Mouse (Mus musculus) hindbrain, embryonic 10.5 days (tissue): ENCODE measurements at regions not wholly inside any gene's neighbourhood (a gene's known extent, or its start where the extent isn't known, plus 50 kb on each side); places are given as distances from the start of the nearest gene placed in this dataset.

Experiments
- DNase-seq: peaks from one replicate; pipeline ENCODE4 v3.0.0-alpha.2; 2017; ENCODE audit warnings: low spot score
- H3K27ac ChIP-seq: fragments of 300-500 bp; sonication (generic); 2 replicates; pipeline ENCODE4 v1.5.1; 2016; ENCODE audit warnings: mild to moderate bottlenecking, moderate library complexity
- H3K27me3 ChIP-seq: fragments of 300-500 bp; sonication (generic); 2 replicates; pipeline ENCODE4 v1.6.1; 2016; ENCODE audit warnings: mild to moderate bottlenecking; ENCODE audit not compliant: poor library complexity, insufficient read depth, severe bottlenecking
- H3K36me3 ChIP-seq: fragments of 300-500 bp; sonication (generic); 2 replicates; pipeline ENCODE4 v1.6.1; 2016; ENCODE audit warnings: mild to moderate bottlenecking, moderate library complexity
- H3K4me1 ChIP-seq: fragments of 300-500 bp; sonication (generic); replicated peaks from 2 replicates; pipeline ENCODE4 v1.6.1; 2016; ENCODE audit warnings: mild to moderate bottlenecking
- H3K4me3 ChIP-seq: fragments of 300-500 bp; sonication (generic); 2 replicates; pipeline ENCODE4 v1.5.1; 2016; ENCODE audit warnings: mild to moderate bottlenecking, moderate library complexity
- H3K9me3 ChIP-seq: fragments of 300-500 bp; sonication (generic); 2 replicates; pipeline ENCODE4 v1.6.1; 2016; ENCODE audit warnings: mild to moderate bottlenecking, moderate library complexity
- WGBS: fragments of 180-500 bp; shearing (Covaris S2); methylation state at CpG from one replicate; pipeline ENCODE4 v1.1.7; 2016; 5-methylcytosine and 5-hydroxymethylcytosine counted together

GRCm38 (mm10) chr9:53045788-53046187 is 202.1 kb downstream of the Ddx10 start:
- no peak overlapping the region for H3K4me3 ChIP-seq
- H3K36me3 ChIP-seq: no peaks in the 10 kb centered on the region
- WGBS: 85% methylated on average over 6 of the region's 6 CpGs
- no peak for DNase-seq
- H3K27me3 ChIP-seq: no peaks in the 10 kb centered on the region
- H3K4me1 ChIP-seq: no peaks in the 10 kb centered on the region
- no peak overlapping the region for H3K27ac ChIP-seq
- H3K9me3 ChIP-seq: no peaks in the 10 kb centered on the region

GRCm38 (mm10) chr9:53033797-53034196 is 214.1 kb downstream of the Ddx10 start:
- H3K27ac ChIP-seq: no peak overlapping the region
- 87% methylated on average over 4 of the region's 4 CpGs for WGBS
- H3K4me1 ChIP-seq: no peaks in the 10 kb centered on the region
- H3K27me3 ChIP-seq: no peaks in the 10 kb centered on the region
- no peak for DNase-seq
- no peaks in the 10 kb centered on the region for H3K9me3 ChIP-seq
- no peak overlapping the region for H3K4me3 ChIP-seq
- H3K36me3 ChIP-seq: no peaks in the 10 kb centered on the region

- no peak overlapping the region for H3K4me3 ChIP-seq
- no peak for DNase-seq
- no peaks in the 10 kb centered on the region for H3K4me1 ChIP-seq
- 80% methylated on average over 4 of the region's 4 CpGs for WGBS
- H3K36me3 ChIP-seq: no peaks in the 10 kb centered on the region
- H3K27ac ChIP-seq: no peak overlapping the region
- no peaks in the 10 kb centered on the region for H3K27me3 ChIP-seq
- no peaks in the 10 kb centered on the region for H3K9me3 ChIP-seq
These were observed 225.8 kb downstream of the Ddx10 start for GRCm38 (mm10) chr9:53022096-53022495.

- WGBS: 90% methylated on average over 9 of the region's 9 CpGs
- DNase-seq: no peak
These were observed 237.1 kb downstream of the Ddx10 start for GRCm38 (mm10) chr9:53010741-53011140.

DNA sequence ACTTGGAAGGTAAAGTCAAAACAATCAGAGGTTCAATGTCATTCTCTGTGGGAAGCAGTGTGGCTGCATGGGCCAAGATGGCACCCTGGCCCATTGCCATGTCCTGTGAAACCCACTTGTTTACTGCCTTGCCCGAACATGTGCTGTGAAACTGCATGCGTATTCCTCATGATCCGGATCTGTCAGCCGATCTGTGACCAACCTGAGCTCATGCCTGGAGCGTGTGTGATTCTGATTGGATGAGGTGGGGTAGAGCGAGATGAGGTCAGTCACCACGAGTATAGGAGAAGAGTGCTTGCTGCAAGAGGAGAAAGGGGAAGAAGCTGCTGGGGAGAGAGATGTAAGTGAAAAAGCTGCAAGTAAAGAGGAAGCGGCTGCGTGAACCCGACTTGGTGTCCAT is 240.5 kb downstream of the Ddx10 start:
- H3K36me3 ChIP-seq: no peaks in the 10 kb centered on the region
- no peak for DNase-seq
- whole genome bisulfite sequencing: 93% methylated on average over 10 of the region's 10 CpGs
- H3K4me3 ChIP-seq: no peak overlapping the region
- H3K4me1 ChIP-seq: no peaks in the 10 kb centered on the region
- H3K27ac ChIP-seq: no peak overlapping the region
- H3K27me3 ChIP-seq: no peaks in the 10 kb centered on the region
- H3K9me3 ChIP-seq: peaks cover 10% of the 10 kb centered on the region; the same call in 1 of the 2 replicates

More at GRCm38 (mm10) chr9:53010741-53011140, 237.1 kb downstream of the Ddx10 start:
- no peaks in the 10 kb centered on the region for H3K4me1 ChIP-seq
- peaks cover 10% of the 10 kb centered on the region; the same call in 1 of the 2 replicates for H3K9me3 ChIP-seq
- H3K36me3 ChIP-seq: no peaks in the 10 kb centered on the region
- H3K27me3 ChIP-seq: no peaks in the 10 kb centered on the region
- no peak overlapping the region for H3K27ac ChIP-seq
- no peak overlapping the region for H3K4me3 ChIP-seq

GRCm38 (mm10) chr9:53006085-53006484 is 241.8 kb downstream of the Ddx10 start:
- Histone ChIP-seq H3K36me3 (no peaks in the 10 kb centered on the region), H3K27me3 (no peaks in the 10 kb centered on the region), H3K4me1 (no peaks in the 10 kb centered on the region), H3K9me3 (peaks cover 10% of the 10 kb centered on the region; the same call in 1 of the 2 replicates), H3K27ac (no peak overlapping the region), H3K4me3 (no peak overlapping the region)
- 88% methylated on average over 1 of the region's 1 CpGs for WGBS
- no peak for DNase-seq

GRCm38 (mm10) chr9:53004253-53004978 is 243.4 kb downstream of the Ddx10 start:
- H3K4me3 ChIP-seq: no peak overlapping the region
- WGBS: 85% methylated on average over 3 of the region's 3 CpGs
- DNase-seq: no peak
- H3K27me3 ChIP-seq: no peaks in the 10 kb centered on the region
- H3K36me3 ChIP-seq: no peaks in the 10 kb centered on the region
- H3K4me1 ChIP-seq: no peaks in the 10 kb centered on the region
- H3K9me3 ChIP-seq: peaks cover 5% of the 10 kb centered on the region; the same call in 1 of the 2 replicates
- no peak overlapping the region for H3K27ac ChIP-seq

DNA sequence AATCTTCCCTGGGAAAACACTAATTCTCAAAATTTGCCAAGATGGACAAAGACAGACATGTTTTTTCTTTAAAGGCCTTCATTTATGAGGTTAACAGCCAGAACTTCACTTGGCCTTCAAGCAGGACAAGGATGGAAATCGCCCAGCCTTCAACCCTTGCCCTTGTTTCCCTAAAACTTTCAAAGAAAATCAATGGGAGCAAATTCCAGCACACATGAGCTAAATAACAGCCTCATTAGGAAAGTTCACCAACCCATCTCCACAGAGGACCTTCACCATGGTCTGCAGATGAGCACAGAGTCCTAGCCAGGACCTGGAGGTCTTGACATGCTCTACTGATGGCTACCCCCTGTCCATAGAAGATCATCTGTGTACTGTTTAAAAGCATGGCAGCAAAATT is 271.8 kb downstream of the Ddx10 start:
- no peak for DNase-seq
- H3K4me3 ChIP-seq: no peak overlapping the region
- 90% methylated on average over 1 of the region's 1 CpGs for WGBS
- no peaks in the 10 kb centered on the region for H3K27me3 ChIP-seq
- H3K9me3 ChIP-seq: no peaks in the 10 kb centered on the region
- H3K4me1 ChIP-seq: no peaks in the 10 kb centered on the region
- no peaks in the 10 kb centered on the region for H3K36me3 ChIP-seq
- no peak overlapping the region for H3K27ac ChIP-seq

GRCm38 (mm10) chr9:52965631-52966030 is 282.2 kb downstream of the Ddx10 start:
- Histone ChIP-seq H3K36me3 (no peaks in the 10 kb centered on the region), H3K4me1 (no peaks in the 10 kb centered on the region), H3K9me3 (no peaks in the 10 kb centered on the region), H3K27ac (no peak overlapping the region), H3K4me3 (no peak overlapping the region), H3K27me3 (no peaks in the 10 kb centered on the region)
- DNase-seq: no peak
- WGBS: 97% methylated on average over 4 of the region's 4 CpGs

GRCm38 (mm10) chr9:52959668-52960067 is 280.1 kb upstream of the AI593442 start:
- Histone ChIP-seq H3K4me3 (no peak overlapping the region), H3K27me3 (no peaks in the 10 kb centered on the region), H3K4me1 (no peaks in the 10 kb centered on the region), H3K27ac (no peak overlapping the region), H3K36me3 (no peaks in the 10 kb centered on the region), H3K9me3 (no peaks in the 10 kb centered on the region)
- no peak for DNase-seq
- WGBS: 88% methylated on average over 6 of the region's 6 CpGs

DNA sequence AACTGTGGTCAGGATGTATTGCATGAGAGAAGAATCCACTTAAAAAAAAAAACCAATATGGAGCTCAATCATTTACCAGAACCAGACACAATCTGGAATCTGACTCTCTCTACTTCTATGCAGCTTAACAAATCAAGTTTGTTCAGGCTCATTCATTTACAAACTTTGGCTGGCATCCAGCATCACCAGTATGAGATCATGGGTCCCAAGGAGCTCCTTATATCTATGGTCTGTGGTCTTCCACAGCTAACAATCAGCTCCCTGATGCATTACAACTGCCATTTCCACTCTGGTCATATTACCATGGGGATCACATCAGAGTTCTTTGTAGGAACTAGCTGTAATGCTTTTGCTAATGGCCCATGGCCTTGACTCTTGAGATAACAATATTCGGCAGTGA is 277.7 kb upstream of the AI593442 start:
- H3K36me3 ChIP-seq: no peaks in the 10 kb centered on the region
- H3K4me1 ChIP-seq: no peaks in the 10 kb centered on the region
- DNase-seq: no peak
- no peak overlapping the region for H3K4me3 ChIP-seq
- no peak overlapping the region for H3K27ac ChIP-seq
- H3K9me3 ChIP-seq: no peaks in the 10 kb centered on the region
- H3K27me3 ChIP-seq: no peaks in the 10 kb centered on the region
- 81% methylated on average over 1 of the region's 1 CpGs for WGBS

GRCm38 (mm10) chr9:52944081-52944480 is 264.5 kb upstream of the AI593442 start:
- WGBS: 83% methylated on average over 5 of the region's 5 CpGs
- H3K4me3 ChIP-seq: no peak overlapping the region
- no peaks in the 10 kb centered on the region for H3K27me3 ChIP-seq
- H3K4me1 ChIP-seq: peaks cover 12% of the 10 kb centered on the region
- no peak for DNase-seq
- no peaks in the 10 kb centered on the region for H3K9me3 ChIP-seq
- H3K27ac ChIP-seq: no peak overlapping the region
- no peaks in the 10 kb centered on the region for H3K36me3 ChIP-seq

GRCm38 (mm10) chr9:52941637-52941983 is 262.0 kb upstream of the AI593442 start:
- H3K36me3 ChIP-seq: no peaks in the 10 kb centered on the region
- H3K9me3 ChIP-seq: no peaks in the 10 kb centered on the region
- H3K27ac ChIP-seq: no peak overlapping the region
- 43% methylated on average over 3 of the region's 3 CpGs for WGBS
- DNase-seq: no peak
- H3K4me3 ChIP-seq: no peak overlapping the region
- no peaks in the 10 kb centered on the region for H3K27me3 ChIP-seq
- peaks cover 12% of the 10 kb centered on the region for H3K4me1 ChIP-seq
